Mouse (Mus musculus) lung, adult 2 months (tissue): Measurements from ENCODE around the gene Rplp1.

Source experiments
- CTCF ChIP-seq: fragments of 200-500 bp; IDR thresholded peaks from 2 replicates; pipeline ENCODE4 v1.5.1; 2011; ENCODE audit warnings: mild to moderate bottlenecking, low read length, control low read depth; ENCODE audit not compliant: insufficient read depth
- POLR2A ChIP-seq: fragments of 200-500 bp; IDR thresholded peaks from 2 replicates; pipeline ENCODE4 v1.6.1; 2011; ENCODE audit warnings: low read depth, mild to moderate bottlenecking, control low read depth, low read length, borderline replicate concordance; ENCODE audit errors: extremely low read depth

DNA sequence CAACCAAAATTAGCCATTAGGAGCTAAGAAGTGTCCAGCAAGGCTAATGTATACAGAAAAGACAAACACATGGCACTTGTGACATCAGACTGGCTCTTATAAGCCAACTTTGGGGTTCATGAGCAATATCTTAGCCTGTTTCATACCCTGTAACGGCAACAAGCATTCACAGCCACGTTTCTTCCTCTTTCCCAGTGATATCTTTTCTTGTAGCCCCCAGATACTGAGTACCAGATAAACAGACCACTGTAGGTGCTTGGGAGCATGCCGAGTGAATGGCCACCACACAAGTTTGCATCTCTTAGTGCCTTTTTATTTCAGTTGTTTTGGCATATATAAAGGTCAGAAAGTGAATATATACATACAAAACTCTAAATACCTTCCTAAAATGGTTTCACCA lies 2.6 kb upstream of the Rplp1 start:
- TF ChIP-seq POLR2A: no peak
- TF ChIP-seq CTCF: no peak
